Mouse (Mus musculus) heart, postnatal 36 days (tissue): Measurements from ENCODE around the gene Nr5a2. TPM values are rescaled to one million over a fixed set of nuclear protein-coding genes. Genes with fewer than 3 reads are reported as not detected.
A peak's percentile ranks its signal among the peaks of the same experiment; 100 is the strongest.

Source experiments
- DNase-seq, 2 experiments: peaks; one replicate each; pipeline ENCODE4 v3.0.0; 2021 to 2022
- intact Hi-C: fragments of 180-260 bp; cut with DNase I; formaldehyde crosslinking; loops from one replicate; pipeline ENCODE4 v1.15.1; 2025
- total RNA-seq, 2 experiments: library from RNA; stranded (reverse); gene quantifications; 2 replicates each; pipeline ENCODE4 v1.2.3; 2021

The Nr5a2 gene
- total RNA-seq = under 1 TPM; 0.58 to 0.92 TPM

- intact Hi-C loops = no loop called here
- DNase-seq = no peak
Measured at GRCm38 (mm10) chr1:136960428-136961012, at the start of gene Nr5a2. TSS of gene Nr5a2 (minus strand) at chr1:136960448.

- DNase-seq = no peak
- intact Hi-C loops = no loop called here
Measured at GRCm38 (mm10) chr1:137008726-137009239, 48.5 kb upstream of the Nr5a2 start.

GRCm38 (mm10) chr1:137003816-137004215 is 43.6 kb upstream of the Nr5a2 start:
- no peak for DNase-seq
- intact Hi-C loops = no loop called here

GRCm38 (mm10) chr1:137003144-137003543 is 42.9 kb upstream of the Nr5a2 start:
- intact Hi-C loops = no loop called here
- no peak for DNase-seq

GRCm38 (mm10) chr1:136991762-136992352 is 31.6 kb upstream of the Nr5a2 start:
- intact Hi-C loops = no loop called here

GRCm38 (mm10) chr1:136980253-136980893 is 20.1 kb upstream of the Nr5a2 start:
- DNase-seq = no peak
- intact Hi-C loops = no loop called here

More at GRCm38 (mm10) chr1:136991762-136992352, 31.6 kb upstream of the Nr5a2 start:
- no peak for DNase-seq

- no peak for DNase-seq
- intact Hi-C loops = no loop called here
Measured at GRCm38 (mm10) chr1:136977867-136978266, 17.6 kb upstream of the Nr5a2 start.

- intact Hi-C loops = no loop called here
- no peak for DNase-seq
Measured at GRCm38 (mm10) chr1:136974040-136974439, 13.8 kb upstream of the Nr5a2 start.

- intact Hi-C loops = no loop called here
- DNase-seq = no peak
Measured at GRCm38 (mm10) chr1:136973016-136973415, 12.8 kb upstream of the Nr5a2 start.

GRCm38 (mm10) chr1:136970995-136971394 is 10.7 kb upstream of the Nr5a2 start:
- intact Hi-C loops = no loop called here
- no peak for DNase-seq

GRCm38 (mm10) chr1:136966728-136967386 is 6.6 kb upstream of the Nr5a2 start:
- intact Hi-C loops = no loop called here

GRCm38 (mm10) chr1:136959491-136959890 is 757 bp downstream of the Nr5a2 start:
- no peak for DNase-seq
- intact Hi-C loops = no loop called here

More at GRCm38 (mm10) chr1:136966728-136967386, 6.6 kb upstream of the Nr5a2 start:
- no peak for DNase-seq

GRCm38 (mm10) chr1:136958666-136959065 is 1.6 kb downstream of the Nr5a2 start:
- no peak for DNase-seq
- intact Hi-C loops = no loop called here

- intact Hi-C loops = no loop called here
Measured at GRCm38 (mm10) chr1:136958185-136958584, 2.1 kb downstream of the Nr5a2 start.

GRCm38 (mm10) chr1:136957696-136958095 is 2.6 kb downstream of the Nr5a2 start:
- intact Hi-C loops = no loop called here
- no peak for DNase-seq

More at GRCm38 (mm10) chr1:136958185-136958584, 2.1 kb downstream of the Nr5a2 start:
- no peak for DNase-seq

GRCm38 (mm10) chr1:136954108-136954494 is 6.1 kb downstream of the Nr5a2 start:
- no peak for DNase-seq
- intact Hi-C loops = no loop called here

- intact Hi-C loops = no loop called here
- DNase-seq = no peak
Measured at GRCm38 (mm10) chr1:136953444-136954107, 6.7 kb downstream of the Nr5a2 start.

- DNase-seq = peak; percentile 7 to 10
- intact Hi-C loops = no loop called here
Measured at GRCm38 (mm10) chr1:136952609-136953311, 7.5 kb downstream of the Nr5a2 start.

GRCm38 (mm10) chr1:136951946-136952531 is 8.2 kb downstream of the Nr5a2 start:
- no peak for DNase-seq
- intact Hi-C loops = no loop called here
